Mouse (Mus musculus) liver, embryonic 11.5 days (tissue): ENCODE measurements around the gene Foxl1. TPM values are rescaled to one million over a fixed set of nuclear protein-coding genes. Genes with fewer than 3 reads are reported as not detected.

Experiments
- ATAC-seq: fragments of 200-750 bp; cut with Nextera tagmentation; replicated peaks from 2 replicates; pipeline ENCODE4 v1.8.0; 2017; ENCODE audit warnings: moderate number of reproducible peaks, mild to moderate bottlenecking, moderate TSS enrichment, moderate library complexity; ENCODE audit not compliant: low FRiP score
- DNase-seq: peaks from one replicate; pipeline ENCODE4 v3.0.0-alpha.2; 2017; ENCODE audit warnings: low spot score
- H3K27ac ChIP-seq: fragments of 300-500 bp; sonication (generic); 2 replicates; pipeline ENCODE4 v1.5.1; 2014; ENCODE audit warnings: mild to moderate bottlenecking, low read depth, low read length, control low read depth
- H3K27me3 ChIP-seq: fragments of 300-500 bp; sonication (generic); replicated peaks from 2 replicates; pipeline ENCODE4 v1.6.1; 2014; ENCODE audit warnings: low read length, mixed read lengths; ENCODE audit not compliant: control insufficient read depth, insufficient read depth
- H3K36me3 ChIP-seq: fragments of 300-500 bp; sonication (generic); 2 replicates; pipeline ENCODE4 v1.6.1; 2014; ENCODE audit warnings: mild to moderate bottlenecking, low read length, moderate library complexity, mixed read lengths; ENCODE audit not compliant: control insufficient read depth, insufficient read depth
- H3K4me1 ChIP-seq: fragments of 300-500 bp; sonication (generic); replicated peaks from 2 replicates; pipeline ENCODE4 v1.6.1; 2014; ENCODE audit warnings: low read length, mixed read lengths; ENCODE audit not compliant: control insufficient read depth, insufficient read depth
- H3K4me2 ChIP-seq: fragments of 300-500 bp; sonication (generic); 2 replicates; pipeline ENCODE4 v1.6.1; 2014; ENCODE audit warnings: mild to moderate bottlenecking, control low read depth, moderate library complexity
- H3K4me3 ChIP-seq: fragments of 300-500 bp; sonication (generic); 2 replicates; pipeline ENCODE4 v1.5.1; 2014; ENCODE audit warnings: low read depth, low read length, control low read depth
- H3K9ac ChIP-seq: fragments of 300-500 bp; sonication (generic); 2 replicates; pipeline ENCODE4 v1.6.1; 2014; ENCODE audit warnings: low read depth, low read length, control low read depth
- H3K9me3 ChIP-seq: fragments of 300-500 bp; sonication (generic); 2 replicates; pipeline ENCODE4 v1.6.1; 2016; ENCODE audit warnings: low read length, inconsistent platforms, mixed read lengths; ENCODE audit not compliant: control insufficient read depth
- WGBS: fragments of 180-500 bp; shearing (Covaris S2); extraction: QIAGEN DNeasy Blood & Tissue Kit; methylation state at CpG from one replicate; pipeline ENCODE4 v1.1.7; 2014; 5-methylcytosine and 5-hydroxymethylcytosine counted together
- polyA plus RNA-seq: library from polyadenylated mRNA; unstranded; fragments of >200 nt; fragmentation: Nextera tagmentation; extraction: Ambion mirVana; gene quantifications from 2 replicates; pipeline ENCODE4 v1.2.1, GENCODE M21; 2014

Foxl1 gene
- polyA plus RNA-seq, 1 experiment from 2014 or later = 0.73 TPM

DNA sequence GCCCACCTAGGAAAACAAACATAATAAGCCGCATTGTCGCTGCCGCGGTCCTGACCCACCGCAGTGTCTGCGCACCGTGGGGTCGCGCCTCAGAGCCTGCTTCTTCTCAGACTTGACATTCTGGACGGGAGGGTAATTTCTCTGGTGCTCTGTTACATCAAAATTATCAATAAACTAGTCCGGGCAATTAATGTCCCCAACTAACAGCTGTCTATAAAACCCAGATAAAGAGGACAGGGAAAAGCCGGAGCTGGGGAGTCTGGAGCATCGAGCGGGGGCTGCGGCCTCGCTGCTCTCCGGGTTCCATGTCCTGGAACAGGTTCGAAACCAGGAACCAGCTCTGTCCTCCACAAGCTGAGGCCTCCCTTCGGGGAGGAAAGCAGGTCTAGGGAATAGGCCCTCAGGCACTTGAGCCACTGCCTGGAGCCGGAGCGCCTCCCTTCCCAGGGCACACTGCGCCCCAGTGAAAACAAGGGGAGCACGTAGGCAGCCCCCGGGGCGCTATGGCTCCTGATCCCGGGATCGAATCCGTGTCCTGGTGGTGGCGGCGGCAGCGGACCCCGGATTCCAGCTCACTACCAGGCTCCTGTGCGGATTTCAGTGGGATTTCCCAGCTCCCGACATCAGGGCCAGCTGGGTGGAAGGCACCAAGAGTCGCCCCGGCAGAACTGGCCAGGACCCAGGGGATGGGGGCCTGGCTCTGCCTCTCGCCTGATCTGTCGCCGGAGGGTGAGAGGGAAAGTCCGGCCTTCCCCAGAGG lies 38.7 kb upstream of the Foxl1 start:
- Histone ChIP-seq H3K4me3 (peak overlapping the region; percentile 37), H3K36me3 (no peaks in the 10 kb centered on the region), H3K27me3 (peaks cover 85% of the 10 kb centered on the region), H3K9ac (peak overlapping the region; percentile 46; the same call in 1 of the 2 replicates), H3K27ac (no peak overlapping the region), H3K9me3 (no peaks in the 10 kb centered on the region), H3K4me2 (peak overlapping the region; percentile 65), H3K4me1 (peaks cover 4% of the 10 kb centered on the region; the same call in 1 of the 2 replicates)
- no peak for DNase-seq
- ATAC-seq = no peak
- 12% methylated on average over 40 of the region's 40 CpGs for WGBS

GRCm38 (mm10) chr8:121089631-121090380 lies 37.9 kb upstream of the Foxl1 start:
- Histone ChIP-seq H3K36me3 (no peaks in the 10 kb centered on the region), H3K9ac (peak overlapping the region; percentile 46; the same call in 1 of the 2 replicates), H3K4me2 (peak overlapping the region; percentile 65), H3K9me3 (no peaks in the 10 kb centered on the region), H3K4me1 (peaks cover 4% of the 10 kb centered on the region; the same call in 1 of the 2 replicates), H3K27me3 (peaks cover 78% of the 10 kb centered on the region), H3K27ac (no peak overlapping the region), H3K4me3 (peak overlapping the region; percentile 37)
- 11% methylated on average over 32 of the region's 32 CpGs for WGBS
- DNase-seq (no peak), ATAC-seq (no peak)

- no peak for ATAC-seq
- peak overlapping the region; percentile 20; the same call in 1 of the 2 replicates for H3K4me2 ChIP-seq
Observed at GRCm38 (mm10) chr8:121090716-121091115, 37.0 kb upstream of the Foxl1 start.

DNA sequence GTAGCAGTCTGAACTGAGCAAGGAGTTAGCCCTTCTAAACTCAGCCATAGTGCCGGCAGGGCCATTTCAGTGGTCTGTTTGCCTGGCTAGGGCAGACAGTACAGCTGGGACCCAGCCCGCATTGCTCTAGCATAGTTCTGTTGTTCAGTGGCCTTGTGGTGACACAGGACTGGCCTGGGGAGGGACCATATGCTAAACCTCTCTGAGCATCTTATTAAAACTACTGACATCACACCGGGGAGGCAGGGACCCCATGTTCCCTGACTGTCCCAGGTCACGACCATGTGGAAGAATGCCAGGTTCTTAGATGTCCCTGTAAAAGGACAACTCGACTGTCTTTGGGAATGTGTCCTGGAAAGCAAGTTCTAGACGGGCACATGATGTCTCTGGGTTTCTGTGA lies 35.6 kb upstream of the Foxl1 start:
- no peak overlapping the region for H3K9ac ChIP-seq
- H3K4me1 ChIP-seq = peaks cover 4% of the 10 kb centered on the region; the same call in 1 of the 2 replicates
- no peak for ATAC-seq
- DNase-seq = no peak
- H3K36me3 ChIP-seq = no peaks in the 10 kb centered on the region
- no peak overlapping the region for H3K4me3 ChIP-seq
- H3K4me2 ChIP-seq = no peak overlapping the region
- H3K9me3 ChIP-seq = no peaks in the 10 kb centered on the region
- 31% methylated on average over 6 of the region's 6 CpGs for WGBS
- H3K27me3 ChIP-seq = peaks cover 54% of the 10 kb centered on the region
- H3K27ac ChIP-seq = no peak overlapping the region

More at GRCm38 (mm10) chr8:121090716-121091115, 37.0 kb upstream of the Foxl1 start:
- H3K4me1 ChIP-seq = peaks cover 4% of the 10 kb centered on the region; the same call in 1 of the 2 replicates
- no peaks in the 10 kb centered on the region for H3K9me3 ChIP-seq
- H3K4me3 ChIP-seq = no peak overlapping the region
- 21% methylated on average over 1 of the region's 1 CpGs for WGBS
- no peak overlapping the region for H3K9ac ChIP-seq
- DNase-seq = no peak
- H3K27me3 ChIP-seq = peaks cover 69% of the 10 kb centered on the region
- no peak overlapping the region for H3K27ac ChIP-seq
- H3K36me3 ChIP-seq = no peaks in the 10 kb centered on the region

DNA sequence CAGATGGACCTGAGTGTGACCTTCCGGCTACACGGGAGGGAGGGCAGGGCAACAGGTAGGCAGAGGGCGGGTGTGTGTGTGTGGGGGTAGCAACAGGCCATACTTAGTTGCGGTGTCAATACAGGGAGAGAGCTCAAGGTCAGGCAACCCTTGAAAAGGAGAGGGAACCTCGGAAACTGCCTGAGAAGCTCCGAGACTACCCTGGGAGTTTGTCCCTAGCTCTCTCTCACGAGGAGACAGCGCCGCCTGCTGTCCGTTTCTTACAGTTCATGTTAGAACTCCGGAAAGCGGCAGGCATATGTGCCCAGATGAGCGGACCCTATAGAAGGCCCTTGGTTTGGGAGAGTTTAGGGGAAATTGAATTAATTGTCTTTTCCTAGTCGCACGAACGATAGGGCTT lies 35.1 kb upstream of the Foxl1 start:
- Histone ChIP-seq H3K36me3 (peaks cover 5% of the 10 kb centered on the region; the same call in 1 of the 2 replicates), H3K27me3 (peaks cover 49% of the 10 kb centered on the region), H3K4me3 (no peak overlapping the region), H3K9me3 (no peaks in the 10 kb centered on the region), H3K4me1 (peaks cover 4% of the 10 kb centered on the region; the same call in 1 of the 2 replicates), H3K27ac (no peak overlapping the region), H3K9ac (no peak overlapping the region), H3K4me2 (peak overlapping the region; percentile 8; the same call in 1 of the 2 replicates)
- DNase-seq (no peak), ATAC-seq (peak; percentile 37)
- 4% methylated on average over 16 of the region's 16 CpGs for WGBS

- H3K4me3 ChIP-seq = no peak overlapping the region
- peaks cover 4% of the 10 kb centered on the region; the same call in 1 of the 2 replicates for H3K4me1 ChIP-seq
- H3K36me3 ChIP-seq = peaks cover 10% of the 10 kb centered on the region
- no peak overlapping the region for H3K27ac ChIP-seq
- no peaks in the 10 kb centered on the region for H3K9me3 ChIP-seq
- WGBS = 67% methylated on average over 6 of the region's 6 CpGs
- peaks cover 41% of the 10 kb centered on the region for H3K27me3 ChIP-seq
- H3K4me2 ChIP-seq = no peak overlapping the region
- ATAC-seq (no peak), DNase-seq (no peak)
- H3K9ac ChIP-seq = no peak overlapping the region
Observed at GRCm38 (mm10) chr8:121093496-121093895, 34.2 kb upstream of the Foxl1 start.

GRCm38 (mm10) chr8:121104049-121104818 lies 23.5 kb upstream of the Foxl1 start:
- Histone ChIP-seq H3K4me3 (no peak overlapping the region), H3K9me3 (no peaks in the 10 kb centered on the region), H3K27me3 (no peaks in the 10 kb centered on the region), H3K9ac (no peak overlapping the region), H3K27ac (no peak overlapping the region), H3K4me2 (no peak overlapping the region), H3K4me1 (peaks cover 11% of the 10 kb centered on the region), H3K36me3 (peaks cover 31% of the 10 kb centered on the region; the same call in 1 of the 2 replicates)
- DNase-seq (peak; percentile 81), ATAC-seq (no peak)
- WGBS = 50% methylated on average over 17 of the region's 17 CpGs
